Mouse (Mus musculus) midbrain, embryonic 11.5 days (tissue): ENCODE results near the gene Fgg. TPM values are rescaled to one million over a fixed set of nuclear protein-coding genes. Genes with fewer than 3 reads are reported as not detected.
A peak's percentile ranks its signal among the peaks of the same experiment; 100 is the strongest.

ENCODE experiments used
- ATAC-seq: fragments of 200-750 bp; cut with Nextera tagmentation; 2 replicates; pipeline ENCODE4 v1.8.0; 2017; ENCODE audit warnings: moderate TSS enrichment, moderate library complexity; ENCODE audit not compliant: low FRiP score
- DNase-seq: peaks from one replicate; pipeline ENCODE4 v3.0.0; 2015; ENCODE audit warnings: low spot score; ENCODE audit errors: missing footprints
- H3K27ac ChIP-seq: fragments of 300-500 bp; sonication (generic); 2 replicates; pipeline ENCODE4 v1.5.1; 2014; ENCODE audit warnings: low read depth, low read length
- H3K27me3 ChIP-seq: fragments of 300-500 bp; sonication (generic); 2 replicates; pipeline ENCODE4 v1.6.1; 2014; ENCODE audit warnings: mild to moderate bottlenecking, low read length, moderate library complexity, mixed read lengths; ENCODE audit not compliant: control insufficient read depth, insufficient read depth
- H3K36me3 ChIP-seq: fragments of 300-500 bp; sonication (generic); 2 replicates; pipeline ENCODE4 v1.6.1; 2014; ENCODE audit warnings: mild to moderate bottlenecking, low read length, moderate library complexity, mixed read lengths; ENCODE audit not compliant: control insufficient read depth, insufficient read depth
- H3K4me1 ChIP-seq: fragments of 300-500 bp; sonication (generic); 2 replicates; pipeline ENCODE4 v1.6.1; 2014; ENCODE audit warnings: low read length; ENCODE audit not compliant: control insufficient read depth, insufficient read depth
- H3K4me2 ChIP-seq: fragments of 300-500 bp; sonication (generic); 2 replicates; pipeline ENCODE4 v1.6.1; 2014; ENCODE audit warnings: mild to moderate bottlenecking, moderate library complexity
- H3K4me3 ChIP-seq: fragments of 300-500 bp; sonication (generic); 2 replicates; pipeline ENCODE4 v1.5.1; 2014; ENCODE audit warnings: low read depth, low read length
- H3K9ac ChIP-seq: fragments of 300-500 bp; sonication (generic); 2 replicates; pipeline ENCODE4 v1.6.1; 2014; ENCODE audit warnings: low read length
- H3K9me3 ChIP-seq: fragments of 300-500 bp; sonication (generic); 2 replicates; pipeline ENCODE4 v1.6.1; 2016; ENCODE audit warnings: low read length; ENCODE audit not compliant: control insufficient read depth
- WGBS: fragments of 180-500 bp; shearing (Covaris S2); extraction: QIAGEN DNeasy Blood & Tissue Kit; methylation state at CpG from one replicate; pipeline ENCODE4 v1.1.7; 2014; 5-methylcytosine and 5-hydroxymethylcytosine counted together
- polyA plus RNA-seq: library from polyadenylated mRNA; unstranded; fragments of >200 nt; fragmentation: Nextera tagmentation; extraction: Ambion mirVana; gene quantifications from 2 replicates; pipeline ENCODE4 v1.2.1, GENCODE M21; 2014

Gene Fgg
- polyA plus RNA-seq, 1 experiment from 2014 or later: not detected

DNA sequence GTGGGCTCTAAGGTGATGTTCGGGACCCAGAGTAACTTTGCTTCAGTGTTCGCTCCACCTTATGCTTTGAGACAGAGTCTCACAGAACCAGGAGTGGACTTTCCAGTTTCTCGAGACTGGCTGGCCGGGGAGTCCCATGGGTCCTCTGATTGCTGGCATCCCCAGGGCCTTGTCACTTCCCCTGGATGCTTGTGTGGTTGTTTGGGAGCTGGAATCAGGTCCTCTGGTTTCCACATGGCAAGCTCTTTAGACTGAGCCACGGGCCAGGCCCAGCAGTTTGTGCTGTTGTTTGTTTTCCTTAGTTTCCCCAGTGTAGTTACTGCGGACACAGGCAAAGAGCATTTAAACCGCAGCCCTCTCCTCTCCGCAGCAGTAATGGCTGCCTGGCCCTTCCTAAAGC is 26.3 kb downstream of the Fgg start:
- Histone ChIP-seq H3K36me3 (no peaks in the 10 kb centered on the region), H3K27ac (no peak overlapping the region), H3K9ac (no peak overlapping the region), H3K4me3 (no peak overlapping the region), H3K27me3 (no peaks in the 10 kb centered on the region), H3K4me1 (no peaks in the 10 kb centered on the region), H3K9me3 (no peaks in the 10 kb centered on the region), H3K4me2 (no peak overlapping the region)
- ATAC-seq (no peak), DNase-seq (peak; percentile 56)
- 77% methylated on average over 8 of the region's 8 CpGs for WGBS

DNA sequence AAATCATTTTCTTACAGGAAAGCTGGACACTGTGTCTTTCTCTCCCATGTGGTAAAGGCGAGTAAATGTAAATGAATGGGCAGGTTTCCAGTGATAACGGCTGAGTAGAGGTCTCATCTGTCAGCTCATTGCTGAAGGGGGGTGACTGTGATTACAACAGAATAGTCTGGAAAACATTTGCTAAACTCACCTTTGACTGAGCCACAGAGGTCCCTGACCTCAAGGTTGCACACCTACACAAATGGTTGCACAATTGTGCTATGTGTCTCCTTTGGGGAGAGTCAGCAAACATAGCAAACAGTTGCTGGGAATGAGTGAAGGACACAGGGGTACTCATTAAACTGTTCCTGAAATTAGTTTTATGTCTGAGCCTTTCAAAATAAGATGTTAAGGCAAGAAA is 31.3 kb downstream of the Fgg start:
- no peak overlapping the region for H3K4me2 ChIP-seq
- no peaks in the 10 kb centered on the region for H3K27me3 ChIP-seq
- ATAC-seq (no peak), DNase-seq (peak; percentile 54)
- no peak overlapping the region for H3K4me3 ChIP-seq
- 79% methylated on average over 2 of the region's 2 CpGs for WGBS
- H3K36me3 ChIP-seq: no peaks in the 10 kb centered on the region
- H3K9me3 ChIP-seq: no peaks in the 10 kb centered on the region
- no peak overlapping the region for H3K27ac ChIP-seq
- no peak overlapping the region for H3K9ac ChIP-seq
- H3K4me1 ChIP-seq: no peaks in the 10 kb centered on the region

DNA sequence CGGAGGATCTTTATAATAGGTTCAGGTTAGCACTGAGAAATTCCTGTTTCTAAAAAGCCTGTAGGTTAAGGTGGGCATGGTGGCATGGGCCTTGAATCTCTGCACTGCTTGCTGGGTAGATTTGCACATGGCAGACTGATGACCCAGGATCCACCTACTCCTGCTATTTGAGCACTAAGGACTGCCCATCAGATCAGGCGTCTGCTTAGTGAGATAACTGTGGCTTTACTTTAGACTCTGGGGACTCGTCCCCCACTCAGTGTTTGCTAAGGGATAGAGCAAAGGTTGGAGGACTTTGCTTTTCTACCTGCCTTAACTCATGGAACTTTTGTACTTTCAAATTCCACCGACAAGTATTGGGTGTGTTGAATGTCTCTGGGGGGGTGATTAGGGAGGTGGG is 32.1 kb downstream of the Fgg start:
- 74% methylated on average over 4 of the region's 4 CpGs for WGBS
- Histone ChIP-seq H3K27me3 (no peaks in the 10 kb centered on the region), H3K27ac (no peak overlapping the region), H3K36me3 (no peaks in the 10 kb centered on the region), H3K9me3 (no peaks in the 10 kb centered on the region), H3K4me2 (no peak overlapping the region), H3K4me3 (no peak overlapping the region), H3K9ac (no peak overlapping the region), H3K4me1 (no peaks in the 10 kb centered on the region)
- ATAC-seq (no peak), DNase-seq (peak; percentile 21)

DNA sequence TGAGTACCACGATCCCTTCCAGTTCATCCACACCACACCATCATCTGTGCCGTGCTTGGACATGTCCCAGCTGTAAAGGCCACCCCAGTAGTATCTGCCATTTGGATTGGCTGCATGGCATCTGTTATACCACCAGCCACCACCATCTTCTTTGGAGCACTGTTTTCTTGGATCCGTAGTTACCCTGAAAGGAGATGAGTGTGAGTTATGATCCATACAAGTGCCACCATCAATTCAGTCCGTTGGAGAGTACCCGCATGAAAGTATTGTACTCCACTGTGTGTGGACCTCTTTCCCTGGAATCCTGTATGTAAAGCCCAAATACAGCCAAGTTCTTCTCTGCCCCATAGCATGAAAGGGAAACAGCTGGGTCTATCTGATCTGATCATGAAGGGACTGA is 34.9 kb downstream of the Fgg start:
- ATAC-seq: no peak
- H3K27me3 ChIP-seq: no peaks in the 10 kb centered on the region
- no peak overlapping the region for H3K4me2 ChIP-seq
- no peak for DNase-seq
- H3K9me3 ChIP-seq: no peaks in the 10 kb centered on the region
- H3K36me3 ChIP-seq: no peaks in the 10 kb centered on the region
- WGBS: 88% methylated on average over 5 of the region's 5 CpGs
- H3K9ac ChIP-seq: no peak overlapping the region
- no peak overlapping the region for H3K4me3 ChIP-seq
- no peaks in the 10 kb centered on the region for H3K4me1 ChIP-seq
- H3K27ac ChIP-seq: no peak overlapping the region

DNA sequence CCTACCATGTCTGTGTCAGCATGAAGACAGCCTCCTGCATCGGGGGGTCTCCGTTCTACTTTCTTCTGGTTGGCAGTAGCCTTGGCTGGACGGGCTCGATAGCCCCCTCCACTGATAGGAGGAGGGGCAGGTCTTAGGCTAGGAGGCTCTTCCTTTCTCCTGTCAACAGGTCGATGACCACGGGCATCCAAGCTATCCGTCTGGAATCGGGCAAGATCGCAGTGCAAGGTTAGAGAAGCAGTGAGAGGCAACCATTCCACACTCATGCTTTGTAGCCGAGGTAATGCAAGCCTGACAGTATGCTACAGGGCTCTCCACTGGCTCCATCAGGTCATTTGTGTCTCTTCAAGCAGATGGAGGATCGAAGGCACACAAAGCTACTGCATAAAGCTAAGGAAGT is 39.1 kb downstream of the Fgg start:
- Histone ChIP-seq H3K4me1 (no peaks in the 10 kb centered on the region), H3K27me3 (no peaks in the 10 kb centered on the region), H3K4me3 (no peak overlapping the region), H3K36me3 (no peaks in the 10 kb centered on the region), H3K9me3 (no peaks in the 10 kb centered on the region), H3K27ac (no peak overlapping the region), H3K4me2 (no peak overlapping the region), H3K9ac (no peak overlapping the region)
- WGBS: 90% methylated on average over 11 of the region's 11 CpGs
- DNase-seq (no peak), ATAC-seq (no peak)

DNA sequence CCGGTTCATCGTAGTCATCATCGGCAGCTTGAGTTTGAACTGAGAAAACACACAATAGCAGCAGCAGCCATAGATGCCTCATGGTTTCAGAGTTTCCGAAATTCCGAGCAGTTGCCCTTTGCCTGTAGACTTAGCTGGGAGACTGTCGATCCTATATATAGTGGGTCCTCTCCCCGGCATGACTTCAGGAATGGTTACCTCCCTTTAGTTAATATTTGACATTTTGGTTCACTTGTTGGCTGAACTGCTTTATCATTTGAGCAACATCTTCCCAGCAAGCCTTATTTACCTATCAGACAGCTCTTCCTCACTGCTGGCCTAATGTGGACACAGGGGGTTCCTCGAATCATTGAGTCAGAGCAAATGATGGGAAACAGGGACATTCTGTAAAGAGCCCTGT is 42.2 kb downstream of the Fgg start, which contains the start of gene Fgb:
Gene Fgb (minus strand): TSS at position 184 of the 400 bp plus-strand sequence.
- ATAC-seq (no peak), DNase-seq (no peak)
- WGBS: 90% methylated on average over 8 of the region's 8 CpGs
- no peaks in the 10 kb centered on the region for H3K9me3 ChIP-seq
- H3K4me3 ChIP-seq: no peak within 1 kb of the TSS
- no peak within 1 kb of the TSS for H3K9ac ChIP-seq
- H3K4me1 ChIP-seq: no peaks in the 10 kb centered on the region
- H3K27ac ChIP-seq: no peak within 1 kb of the TSS
- no peaks in the 10 kb centered on the region for H3K27me3 ChIP-seq
- no peak within 1 kb of the TSS for H3K4me2 ChIP-seq
- H3K36me3 ChIP-seq: no peaks in the 10 kb centered on the region

DNA sequence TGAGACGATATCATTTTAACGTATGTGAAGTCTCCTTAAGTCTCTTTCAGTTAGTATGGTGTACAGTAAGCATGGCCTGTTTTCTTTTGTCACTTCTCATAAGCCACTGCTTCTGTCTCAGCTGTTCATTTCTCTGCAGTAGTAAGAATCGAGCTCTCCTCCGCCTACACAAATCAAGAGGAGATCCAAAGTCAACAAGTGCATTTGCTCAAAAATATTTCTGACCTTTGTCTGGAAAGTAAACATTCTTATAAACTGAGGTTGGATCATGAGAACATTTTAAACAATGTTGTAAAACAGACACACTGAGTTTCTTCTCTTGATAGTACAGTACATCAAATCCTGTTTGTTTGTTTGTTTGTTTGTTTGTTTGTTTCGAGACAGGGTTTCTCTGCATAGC is 43.1 kb downstream of the Fgg start:
- no peak overlapping the region for H3K4me3 ChIP-seq
- H3K4me2 ChIP-seq: no peak overlapping the region
- H3K9ac ChIP-seq: no peak overlapping the region
- no peaks in the 10 kb centered on the region for H3K36me3 ChIP-seq
- WGBS: 82% methylated on average over 5 of the region's 5 CpGs
- H3K27ac ChIP-seq: no peak overlapping the region
- H3K4me1 ChIP-seq: no peaks in the 10 kb centered on the region
- H3K9me3 ChIP-seq: no peaks in the 10 kb centered on the region
- ATAC-seq (no peak), DNase-seq (no peak)
- no peaks in the 10 kb centered on the region for H3K27me3 ChIP-seq

DNA sequence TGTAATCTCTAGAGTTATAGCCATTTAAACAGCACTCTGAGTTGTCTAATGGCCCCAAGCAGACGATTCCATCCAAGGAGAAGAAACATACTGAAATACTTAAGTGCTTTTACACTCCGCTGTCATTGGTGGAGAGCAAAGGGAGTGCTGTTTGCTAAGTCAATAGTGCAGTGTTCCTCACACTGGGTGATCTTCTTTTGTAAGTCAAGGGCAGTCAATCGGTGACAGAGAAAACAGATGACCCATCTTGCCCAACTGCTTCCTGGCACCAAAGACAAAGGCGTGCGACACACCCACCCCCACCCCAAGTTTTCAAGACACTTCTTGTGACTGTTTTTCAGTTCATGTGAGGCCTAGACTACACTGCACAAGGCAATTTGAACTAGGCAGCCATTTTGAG is 44.6 kb downstream of the Fgg start:
- Histone ChIP-seq H3K4me3 (no peak overlapping the region), H3K9me3 (no peaks in the 10 kb centered on the region), H3K9ac (no peak overlapping the region), H3K36me3 (no peaks in the 10 kb centered on the region), H3K4me2 (no peak overlapping the region), H3K27ac (no peak overlapping the region), H3K27me3 (no peaks in the 10 kb centered on the region), H3K4me1 (peaks cover 6% of the 10 kb centered on the region)
- no peak for ATAC-seq
- 91% methylated on average over 5 of the region's 5 CpGs for WGBS
- no peak for DNase-seq

DNA sequence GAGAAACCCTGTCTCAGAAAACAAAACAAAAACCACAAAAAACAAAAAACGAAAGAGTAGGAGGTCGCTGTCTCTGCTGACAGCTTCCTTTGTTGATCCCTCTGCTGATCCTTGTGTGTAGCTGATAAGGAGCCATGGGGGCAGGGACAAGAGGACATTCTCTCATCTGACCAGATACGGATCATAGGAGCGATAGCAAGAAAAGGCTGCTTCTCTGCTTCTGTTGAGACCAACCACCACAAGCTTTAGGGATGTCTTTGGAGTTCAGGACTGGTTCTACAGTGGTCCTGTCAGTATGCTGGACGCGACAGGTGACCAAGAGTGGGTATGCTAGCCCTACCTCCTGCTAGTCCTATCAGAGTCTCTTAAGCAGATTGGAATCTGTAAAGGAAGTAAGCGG is 45.6 kb downstream of the Fgg start:
- Histone ChIP-seq H3K27me3 (no peaks in the 10 kb centered on the region), H3K9me3 (no peaks in the 10 kb centered on the region), H3K4me2 (no peak overlapping the region), H3K9ac (no peak overlapping the region), H3K4me3 (no peak overlapping the region), H3K27ac (no peak overlapping the region), H3K4me1 (peaks cover 6% of the 10 kb centered on the region), H3K36me3 (no peaks in the 10 kb centered on the region)
- DNase-seq (no peak), ATAC-seq (no peak)
- WGBS: 90% methylated on average over 7 of the region's 7 CpGs

DNA sequence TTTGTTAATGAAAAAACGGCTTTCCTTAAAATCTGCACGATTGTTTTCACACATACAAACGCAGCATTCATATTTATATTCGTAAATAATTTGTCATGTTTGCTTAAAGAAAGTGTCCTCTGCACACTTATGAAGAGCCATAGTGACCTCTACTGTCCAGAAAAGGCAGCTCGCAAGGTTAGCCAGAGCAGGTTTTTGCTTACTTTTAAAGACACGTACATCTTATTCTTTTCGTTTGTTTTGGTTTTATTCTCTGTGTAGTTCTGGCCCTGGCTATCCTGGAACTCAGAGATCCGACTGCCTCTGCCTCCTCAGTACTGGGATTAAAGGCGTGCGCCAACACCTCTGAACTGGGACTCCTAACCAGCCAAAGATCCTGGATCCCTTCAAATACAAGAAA is 46.2 kb downstream of the Fgg start:
- no peak for ATAC-seq
- DNase-seq: no peak
- 41% methylated on average over 10 of the region's 10 CpGs for WGBS

More for the DNA sequence above, 46.2 kb downstream of the Fgg start:
- H3K9me3 ChIP-seq: no peaks in the 10 kb centered on the region
- H3K9ac ChIP-seq: no peak overlapping the region
- peaks cover 6% of the 10 kb centered on the region for H3K4me1 ChIP-seq
- H3K27me3 ChIP-seq: no peaks in the 10 kb centered on the region
- no peak overlapping the region for H3K4me3 ChIP-seq
- no peak overlapping the region for H3K4me2 ChIP-seq
- peaks cover 2% of the 10 kb centered on the region; the same call in 1 of the 2 replicates for H3K36me3 ChIP-seq
- no peak overlapping the region for H3K27ac ChIP-seq
